Mouse (Mus musculus): ENCODE measurements around the gene Hunk. TPM values are rescaled to one million over a fixed set of nuclear protein-coding genes. Genes with fewer than 3 reads are reported as not detected.

The Hunk gene
- polyA plus RNA-seq, 1 experiment from 2014 or later, result 19.3 TPM

DNA sequence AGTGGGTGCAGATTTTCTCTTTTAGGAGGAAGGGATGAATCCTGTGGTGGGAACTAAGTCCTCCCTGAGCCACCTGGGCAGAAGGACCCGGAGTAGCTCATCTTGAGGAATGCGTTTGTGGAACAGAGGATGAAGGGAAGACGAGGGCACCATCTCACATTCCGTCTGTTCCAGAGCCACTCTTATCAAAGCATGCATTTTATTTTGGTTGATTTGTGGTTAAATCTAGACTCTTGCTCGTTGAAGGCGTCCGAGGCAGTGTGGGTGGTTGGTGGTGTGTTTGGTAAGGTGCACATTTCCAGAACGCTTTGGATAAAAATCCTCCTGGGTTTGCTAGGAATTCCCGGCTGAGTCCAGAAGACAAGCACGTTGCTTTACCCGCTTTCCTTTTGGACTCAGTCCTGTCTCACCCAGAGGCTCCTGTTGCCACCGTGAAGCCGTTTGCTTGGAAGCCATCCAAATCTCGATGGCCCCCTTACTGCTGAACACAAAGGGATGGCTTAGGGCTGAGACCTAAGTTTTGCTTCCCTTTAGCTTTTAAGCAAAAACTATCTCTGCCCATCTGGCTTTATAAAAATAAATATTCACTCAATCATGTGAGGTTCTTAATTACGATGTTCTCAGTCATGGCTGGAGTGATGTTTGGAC lies 3.4 kb downstream of the Hunk start:
- H3K9ac ChIP-seq, result peak overlapping the region; percentile 68
- 31% methylated on average over 15 of the region's 15 CpGs for WGBS
- H3K4me2 ChIP-seq, result peak overlapping the region; percentile 81
- H3K27me3 ChIP-seq (replicated peaks), result no peaks in the 10 kb centered on the region
- peak overlapping the region; percentile 86 for H3K4me3 ChIP-seq
- H3K9me3 ChIP-seq (replicated peaks), result no peaks in the 10 kb centered on the region
- H3K36me3 ChIP-seq, result peaks cover 30% of the 10 kb centered on the region
- no peak for ATAC-seq (ENCODE audit: insufficient number of reproducible peaks, low FRiP score)
- peak overlapping the region; percentile 74 for H3K27ac ChIP-seq (ENCODE audit: poor library complexity, severe bottlenecking)
- H3K4me1 ChIP-seq (replicated peaks), result peaks cover 55% of the 10 kb centered on the region

DNA sequence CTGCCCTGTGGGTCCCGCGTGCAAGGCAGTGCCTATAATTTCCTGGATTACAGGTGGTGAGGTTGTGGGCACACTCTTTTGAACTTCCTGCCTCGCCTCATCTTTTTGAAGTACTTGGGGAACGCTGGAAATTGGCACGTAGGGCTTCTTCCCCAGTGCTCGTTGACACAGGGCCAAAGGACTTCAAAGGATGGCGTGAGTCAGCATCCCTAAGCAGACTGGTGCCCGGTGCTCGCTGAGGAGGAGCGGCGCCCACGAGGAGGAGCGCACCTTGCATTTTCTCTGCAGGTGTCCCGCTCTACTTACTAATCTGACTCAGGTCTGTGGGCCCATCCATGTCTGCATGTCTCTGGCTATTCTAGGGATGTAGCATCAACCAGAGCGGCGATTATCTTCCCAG lies 4.9 kb downstream of the Hunk start:
- 86% methylated on average over 16 of the region's 16 CpGs for WGBS
- Histone ChIP-seq H3K4me1 (replicated peaks) (peaks cover 59% of the 10 kb centered on the region), H3K27ac (ENCODE audit: poor library complexity, severe bottlenecking) (no peak overlapping the region; the same call in 1 of the 2 replicates), H3K4me3 (no peak overlapping the region), H3K27me3 (replicated peaks) (no peaks in the 10 kb centered on the region), H3K36me3 (peaks cover 32% of the 10 kb centered on the region), H3K9ac (no peak overlapping the region), H3K4me2 (no peak overlapping the region), H3K9me3 (replicated peaks) (no peaks in the 10 kb centered on the region)
- ATAC-seq (ENCODE audit: insufficient number of reproducible peaks, low FRiP score), result no peak

DNA sequence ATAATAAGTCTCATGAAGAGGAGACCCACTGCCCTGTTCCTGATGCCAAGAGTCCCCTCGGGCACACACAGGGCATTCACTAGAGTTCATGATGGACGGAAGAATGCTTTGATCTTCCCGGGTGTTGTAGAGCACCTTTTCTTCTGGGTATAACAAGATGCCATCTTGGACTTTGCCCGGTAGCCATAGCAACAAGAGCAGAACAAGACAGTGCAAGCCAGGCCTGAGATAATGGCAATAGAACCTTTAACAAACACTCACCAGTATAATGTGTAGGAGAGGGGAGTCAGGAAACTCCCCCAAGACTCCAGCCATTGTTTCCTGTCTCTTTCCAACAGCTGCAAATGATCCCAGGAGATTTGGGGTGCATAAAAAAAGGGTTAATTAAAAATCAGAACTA lies 8.9 kb downstream of the Hunk start:
- Histone ChIP-seq H3K4me1 (replicated peaks) (peaks cover 64% of the 10 kb centered on the region), H3K9ac (no peak overlapping the region), H3K27me3 (replicated peaks) (no peaks in the 10 kb centered on the region), H3K4me2 (no peak overlapping the region), H3K9me3 (replicated peaks) (no peaks in the 10 kb centered on the region), H3K4me3 (no peak overlapping the region), H3K27ac (ENCODE audit: poor library complexity, severe bottlenecking) (no peak overlapping the region), H3K36me3 (peaks cover 35% of the 10 kb centered on the region)
- no peak for ATAC-seq (ENCODE audit: insufficient number of reproducible peaks, low FRiP score)
- 82% methylated on average over 4 of the region's 4 CpGs for WGBS

DNA sequence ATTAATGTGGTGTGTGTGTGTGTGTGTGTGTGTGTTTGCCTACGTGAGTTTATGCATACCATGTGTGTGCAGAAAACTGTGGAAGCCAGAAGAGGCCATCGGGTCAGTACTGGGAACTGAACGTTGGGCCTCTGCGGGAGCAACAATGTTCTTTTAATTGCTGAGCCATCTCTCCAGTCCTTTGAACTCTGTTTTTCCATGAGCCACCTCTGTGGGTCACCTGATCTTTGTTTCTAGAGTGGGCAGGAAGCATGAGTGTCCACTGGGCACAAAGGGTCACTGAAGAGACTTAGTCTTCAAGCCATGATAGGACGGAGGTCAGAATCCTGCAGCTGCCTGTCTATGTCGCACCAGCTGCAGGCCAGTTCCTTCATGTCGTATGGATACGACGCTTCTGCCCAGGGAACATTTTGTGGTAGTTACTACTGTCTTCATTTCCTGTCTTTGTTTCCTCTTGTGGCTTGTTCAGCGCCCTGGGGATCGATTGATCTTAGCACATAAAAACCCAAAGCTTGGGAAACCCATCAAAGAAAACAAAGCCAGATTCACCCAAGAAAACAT lies 10.3 kb downstream of the Hunk start:
- Histone ChIP-seq H3K27me3 (replicated peaks) (no peaks in the 10 kb centered on the region), H3K4me2 (no peak overlapping the region), H3K9ac (no peak overlapping the region), H3K36me3 (peaks cover 28% of the 10 kb centered on the region), H3K4me1 (replicated peaks) (peaks cover 62% of the 10 kb centered on the region), H3K4me3 (no peak overlapping the region), H3K9me3 (replicated peaks) (no peaks in the 10 kb centered on the region), H3K27ac (ENCODE audit: poor library complexity, severe bottlenecking) (no peak overlapping the region)
- ATAC-seq (ENCODE audit: insufficient number of reproducible peaks, low FRiP score), result no peak
- WGBS, result 58% methylated on average over 11 of the region's 11 CpGs

DNA sequence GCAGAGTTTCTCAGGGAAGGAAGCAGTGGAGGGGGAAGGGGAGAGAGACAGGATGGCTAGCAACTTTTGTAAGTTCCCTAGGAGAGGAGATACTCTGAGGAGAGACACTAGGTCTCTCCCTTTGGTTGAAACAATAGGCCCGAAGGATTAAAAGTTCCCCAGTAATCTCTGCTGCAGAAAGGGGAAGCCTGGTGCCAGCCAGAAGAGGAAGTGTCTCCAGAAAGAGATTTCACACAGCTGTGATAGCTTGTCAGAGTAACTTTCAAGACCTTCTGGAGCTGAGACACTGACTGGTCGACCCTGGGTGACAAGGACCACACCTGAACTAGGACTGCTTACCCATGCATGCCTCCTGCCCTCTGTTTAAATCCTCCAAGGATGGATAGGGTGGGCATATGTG lies 11.1 kb downstream of the Hunk start:
- H3K27ac ChIP-seq (ENCODE audit: poor library complexity, severe bottlenecking), result no peak overlapping the region
- 18% methylated on average over 2 of the region's 2 CpGs for WGBS
- peaks cover 69% of the 10 kb centered on the region for H3K4me1 ChIP-seq (replicated peaks)
- H3K36me3 ChIP-seq, result peaks cover 20% of the 10 kb centered on the region
- no peaks in the 10 kb centered on the region for H3K27me3 ChIP-seq (replicated peaks)
- no peak overlapping the region for H3K9ac ChIP-seq
- H3K9me3 ChIP-seq (replicated peaks), result no peaks in the 10 kb centered on the region
- no peak overlapping the region for H3K4me2 ChIP-seq
- H3K4me3 ChIP-seq, result no peak overlapping the region
- no peak for ATAC-seq (ENCODE audit: insufficient number of reproducible peaks, low FRiP score)

DNA sequence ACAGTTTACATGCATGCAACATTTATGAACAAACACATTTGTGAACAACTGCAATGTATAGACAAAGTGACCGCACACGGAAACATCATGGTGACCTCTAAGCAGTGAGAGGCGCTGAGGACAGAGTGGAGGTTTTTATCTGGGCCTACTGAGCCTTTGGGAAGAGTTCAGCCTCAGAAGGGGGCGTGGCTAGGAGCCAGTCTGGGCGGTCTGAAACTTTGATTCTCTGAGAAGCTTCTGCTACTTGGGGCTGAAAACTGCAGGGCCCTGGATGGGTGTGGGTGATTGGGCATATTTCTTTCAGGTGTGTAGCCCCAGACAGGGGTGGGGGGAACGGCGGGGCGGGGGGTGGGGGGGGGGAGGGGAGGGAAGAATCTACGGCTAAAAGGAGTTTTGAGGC lies 14.5 kb downstream of the Hunk start:
- WGBS, result 7% methylated on average over 8 of the region's 9 CpGs
- Histone ChIP-seq H3K4me1 (replicated peaks) (peaks cover 58% of the 10 kb centered on the region), H3K36me3 (peaks cover 13% of the 10 kb centered on the region; the same call in 1 of the 2 replicates), H3K27ac (ENCODE audit: poor library complexity, severe bottlenecking) (peak overlapping the region; percentile 71), H3K27me3 (replicated peaks) (no peaks in the 10 kb centered on the region), H3K9ac (peak overlapping the region; percentile 57; the same call in 1 of the 2 replicates), H3K9me3 (replicated peaks) (no peaks in the 10 kb centered on the region), H3K4me2 (peak overlapping the region; percentile 56), H3K4me3 (no peak overlapping the region)
- ATAC-seq (ENCODE audit: insufficient number of reproducible peaks, low FRiP score), result peak; percentile 51; the same call in 1 of the 2 replicates

DNA sequence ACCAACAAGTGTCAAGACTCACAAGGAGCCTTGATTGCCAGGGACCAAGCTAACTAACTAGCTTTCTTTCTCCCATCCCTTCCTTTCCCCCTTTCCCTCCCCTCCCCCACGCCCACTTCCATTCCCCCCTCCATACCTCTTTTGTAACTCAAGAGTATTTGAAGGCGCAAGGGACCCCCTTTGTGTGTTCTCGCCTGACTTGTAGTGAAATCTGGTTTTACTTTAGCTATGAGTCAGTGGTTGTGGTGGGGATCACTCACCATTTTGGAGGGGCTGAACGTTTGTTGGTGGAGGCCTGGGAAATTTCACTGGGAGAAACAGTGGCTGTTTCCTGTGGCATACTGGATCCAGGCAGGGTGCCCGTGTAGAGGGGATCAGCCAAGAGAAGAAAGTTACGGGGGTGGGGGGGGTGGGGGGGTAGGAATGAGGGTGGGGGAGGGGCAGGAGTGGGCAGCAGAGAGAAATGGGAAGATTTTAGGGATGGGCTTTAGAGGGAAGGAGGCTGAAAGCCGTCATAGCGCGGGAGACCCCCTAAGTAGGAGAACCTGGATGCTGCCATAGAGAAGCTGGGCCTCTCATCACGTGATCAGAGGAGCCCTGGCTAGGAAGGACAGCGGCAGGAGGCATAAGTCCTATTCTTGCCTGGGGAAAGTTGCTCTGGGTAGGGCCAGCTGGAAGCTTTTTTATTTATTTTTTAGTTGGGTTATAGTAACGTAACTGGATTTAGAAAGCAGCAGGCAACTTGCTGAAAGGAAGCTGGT lies 15.3 kb downstream of the Hunk start:
- H3K36me3 ChIP-seq, result peaks cover 10% of the 10 kb centered on the region; the same call in 1 of the 2 replicates
- no peak overlapping the region for H3K9ac ChIP-seq
- H3K27ac ChIP-seq (ENCODE audit: poor library complexity, severe bottlenecking), result peak overlapping the region; percentile 71
- 24% methylated on average over 12 of the region's 12 CpGs for WGBS
- ATAC-seq (ENCODE audit: insufficient number of reproducible peaks, low FRiP score), result peak; percentile 49; the same call in 1 of the 2 replicates
- H3K27me3 ChIP-seq (replicated peaks), result no peaks in the 10 kb centered on the region
- H3K4me3 ChIP-seq, result no peak overlapping the region
- H3K9me3 ChIP-seq (replicated peaks), result no peaks in the 10 kb centered on the region
- H3K4me2 ChIP-seq, result peak overlapping the region; percentile 56
- H3K4me1 ChIP-seq (replicated peaks), result peaks cover 59% of the 10 kb centered on the region

DNA sequence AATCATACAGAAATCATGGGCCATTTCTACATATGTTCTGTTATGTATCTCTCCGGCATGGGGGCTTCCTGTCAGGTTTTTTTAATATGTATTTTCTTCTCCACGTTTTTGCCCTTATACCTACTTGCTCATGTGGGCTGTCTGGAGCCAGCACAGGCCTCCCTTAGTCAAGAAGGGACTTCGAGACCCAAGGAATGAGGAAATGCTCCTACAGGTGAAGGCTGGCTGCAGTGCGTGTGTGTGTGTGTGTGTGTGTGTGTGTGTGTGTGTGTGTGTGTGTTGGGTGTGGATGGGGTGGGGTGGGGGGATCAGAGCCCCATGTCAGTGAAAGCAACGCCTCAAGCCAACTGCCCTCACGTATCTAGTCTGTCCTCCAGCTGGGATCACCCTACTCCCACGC lies 16.5 kb downstream of the Hunk start:
- no peak for ATAC-seq (ENCODE audit: insufficient number of reproducible peaks, low FRiP score)
- WGBS, result 87% methylated on average over 7 of the region's 7 CpGs
- no peaks in the 10 kb centered on the region for H3K9me3 ChIP-seq (replicated peaks)

DNA sequence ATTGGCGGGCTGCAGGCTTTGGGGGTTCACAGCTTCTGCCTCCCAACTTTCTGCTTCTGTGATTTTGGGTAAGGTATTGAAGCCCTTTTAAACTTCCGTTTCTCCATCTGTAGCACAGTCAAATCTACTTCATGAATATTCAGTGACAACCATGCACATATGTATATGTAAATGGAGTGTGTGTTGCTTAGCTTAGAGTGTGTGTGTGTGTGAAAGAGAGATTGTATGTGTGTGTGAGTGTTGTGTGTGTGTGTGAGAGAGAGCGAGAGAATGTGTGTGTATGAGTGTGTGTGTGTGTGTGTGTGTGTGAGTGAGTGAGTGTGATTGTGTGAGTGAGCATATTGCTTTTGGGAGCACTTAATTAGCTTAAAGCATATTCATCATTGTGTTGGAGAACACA lies 19.4 kb downstream of the Hunk start:
- Histone ChIP-seq H3K4me2 (no peak overlapping the region), H3K4me1 (replicated peaks) (peaks cover 72% of the 10 kb centered on the region), H3K9me3 (replicated peaks) (no peaks in the 10 kb centered on the region), H3K27me3 (replicated peaks) (no peaks in the 10 kb centered on the region), H3K9ac (no peak overlapping the region), H3K27ac (ENCODE audit: poor library complexity, severe bottlenecking) (peak overlapping the region; percentile 82), H3K36me3 (peaks cover 10% of the 10 kb centered on the region; the same call in 1 of the 2 replicates), H3K4me3 (no peak overlapping the region)
- 64% methylated on average over 3 of the region's 3 CpGs for WGBS
- no peak for ATAC-seq (ENCODE audit: insufficient number of reproducible peaks, low FRiP score)

More for the DNA sequence above, 16.5 kb downstream of the Hunk start:
- no peak overlapping the region for H3K4me3 ChIP-seq
- no peak overlapping the region for H3K4me2 ChIP-seq
- H3K9ac ChIP-seq, result peak overlapping the region; percentile 45; the same call in 1 of the 2 replicates
- H3K27ac ChIP-seq (ENCODE audit: poor library complexity, severe bottlenecking), result 0 out of 2 replicates have a peak overlapping the region, but pooled peaks have one; percentile 26
- H3K27me3 ChIP-seq (replicated peaks), result no peaks in the 10 kb centered on the region
- peaks cover 10% of the 10 kb centered on the region; the same call in 1 of the 2 replicates for H3K36me3 ChIP-seq
- peaks cover 57% of the 10 kb centered on the region for H3K4me1 ChIP-seq (replicated peaks)

DNA sequence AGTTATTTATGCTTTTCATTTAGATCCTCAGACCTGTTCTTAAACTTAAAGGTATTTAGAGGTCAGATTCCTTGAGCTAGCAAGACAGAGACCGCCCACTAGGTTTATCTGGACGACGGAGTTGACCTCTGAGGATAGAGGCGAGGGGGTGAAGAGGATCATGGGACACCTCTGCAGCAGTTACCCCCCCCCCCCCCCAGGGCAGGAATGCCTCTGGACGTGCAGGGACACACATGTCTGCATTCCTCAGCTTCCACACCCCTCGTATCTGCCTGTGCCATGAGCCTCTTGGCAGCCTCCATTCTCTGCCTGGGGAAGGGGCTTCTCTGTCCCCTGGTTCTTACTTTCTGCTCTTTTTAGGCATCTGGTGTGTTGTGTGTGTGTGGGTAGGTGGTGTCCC lies 19.8 kb downstream of the Hunk start:
- Histone ChIP-seq H3K36me3 (peaks cover 10% of the 10 kb centered on the region; the same call in 1 of the 2 replicates), H3K4me3 (no peak overlapping the region), H3K27ac (ENCODE audit: poor library complexity, severe bottlenecking) (peak overlapping the region; percentile 82), H3K4me1 (replicated peaks) (peaks cover 72% of the 10 kb centered on the region), H3K9me3 (replicated peaks) (no peaks in the 10 kb centered on the region), H3K4me2 (no peak overlapping the region), H3K27me3 (replicated peaks) (no peaks in the 10 kb centered on the region), H3K9ac (no peak overlapping the region)
- peak; percentile 76 for ATAC-seq (ENCODE audit: insufficient number of reproducible peaks, low FRiP score)
- WGBS, result 21% methylated on average over 6 of the region's 6 CpGs
